Mouse (Mus musculus): Measurements from ENCODE around the gene Bcar3. TPM values are rescaled to one million over a fixed set of nuclear protein-coding genes. Genes with fewer than 3 reads are reported as not detected.

Bcar3 gene
- polyA plus RNA-seq, 1 experiment = not detected

GRCm38 (mm10) chr3:122509084-122509483 lies 215.1 kb downstream of the Bcar3 start:
- TF ChIP-seq GATA1 (IDR thresholded peaks at IDR 0.05; ENCODE audit: low read length) = no peak

DNA sequence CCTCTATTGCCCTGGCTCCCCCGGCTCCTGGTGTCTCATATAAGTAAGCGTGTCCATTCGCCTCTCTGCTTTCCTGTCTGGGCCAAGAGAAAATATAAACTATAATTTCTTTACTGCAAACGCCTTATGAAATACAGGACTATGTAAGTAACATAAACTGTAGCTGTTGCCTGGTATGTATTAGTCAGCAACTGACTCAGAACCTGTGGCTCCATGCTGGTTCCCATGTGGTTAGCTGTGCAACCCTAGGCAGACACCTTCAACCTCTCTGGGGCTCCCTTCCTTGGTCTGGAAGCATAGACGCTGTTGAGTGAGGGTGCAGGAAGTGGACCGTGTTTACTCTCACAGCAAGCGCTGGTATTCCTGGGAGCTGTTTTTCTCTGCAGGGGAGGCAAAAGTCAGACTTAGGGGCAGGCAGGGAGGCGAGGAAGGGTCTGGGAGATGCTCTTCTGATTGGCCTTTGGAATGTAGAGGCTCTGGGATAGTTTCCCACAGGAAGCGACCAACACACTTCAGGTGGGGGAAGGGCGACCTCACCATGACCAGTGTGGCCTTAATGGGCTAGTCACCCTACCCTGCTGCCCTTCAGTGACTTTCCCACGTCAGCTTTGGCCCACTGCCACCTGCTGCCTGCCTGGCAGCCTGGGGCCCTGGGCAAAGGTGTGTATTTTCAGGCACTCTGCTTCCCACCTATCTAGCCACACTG lies 215.8 kb downstream of the Bcar3 start:
- TF ChIP-seq GATA1 (IDR thresholded peaks at IDR 0.05; ENCODE audit: low read length) = no peak

DNA sequence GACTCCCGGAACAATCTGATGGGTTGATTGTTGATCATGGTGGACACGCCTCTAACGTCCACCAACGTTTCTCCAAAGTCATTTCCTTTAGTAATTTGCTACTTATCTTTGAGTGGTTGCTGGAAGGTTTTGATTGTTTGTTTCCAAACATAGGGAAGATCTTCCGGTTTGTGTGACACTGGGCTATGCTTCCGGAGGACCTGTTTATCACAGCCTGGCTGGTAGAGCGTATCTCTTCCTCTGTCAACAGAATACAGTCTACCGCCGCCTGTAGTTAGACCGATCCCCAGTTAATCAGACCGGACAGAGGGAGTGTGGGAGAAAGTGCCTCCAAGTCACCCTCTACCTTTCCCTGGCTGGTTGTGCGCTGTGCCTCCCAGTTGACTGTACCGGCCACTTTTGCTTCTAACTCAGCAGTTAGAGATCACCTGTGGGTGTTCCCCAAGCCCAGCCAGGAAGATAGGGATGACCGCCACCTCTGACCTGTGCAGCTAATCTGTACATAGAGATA lies 216.4 kb downstream of the Bcar3 start:
- no peak for TF ChIP-seq GATA1 (IDR thresholded peaks at IDR 0.05; ENCODE audit: low read length)

GRCm38 (mm10) chr3:122510932-122511331 lies 217.0 kb downstream of the Bcar3 start:
- TF ChIP-seq GATA1 (IDR thresholded peaks at IDR 0.05; ENCODE audit: low read length) = no peak

DNA sequence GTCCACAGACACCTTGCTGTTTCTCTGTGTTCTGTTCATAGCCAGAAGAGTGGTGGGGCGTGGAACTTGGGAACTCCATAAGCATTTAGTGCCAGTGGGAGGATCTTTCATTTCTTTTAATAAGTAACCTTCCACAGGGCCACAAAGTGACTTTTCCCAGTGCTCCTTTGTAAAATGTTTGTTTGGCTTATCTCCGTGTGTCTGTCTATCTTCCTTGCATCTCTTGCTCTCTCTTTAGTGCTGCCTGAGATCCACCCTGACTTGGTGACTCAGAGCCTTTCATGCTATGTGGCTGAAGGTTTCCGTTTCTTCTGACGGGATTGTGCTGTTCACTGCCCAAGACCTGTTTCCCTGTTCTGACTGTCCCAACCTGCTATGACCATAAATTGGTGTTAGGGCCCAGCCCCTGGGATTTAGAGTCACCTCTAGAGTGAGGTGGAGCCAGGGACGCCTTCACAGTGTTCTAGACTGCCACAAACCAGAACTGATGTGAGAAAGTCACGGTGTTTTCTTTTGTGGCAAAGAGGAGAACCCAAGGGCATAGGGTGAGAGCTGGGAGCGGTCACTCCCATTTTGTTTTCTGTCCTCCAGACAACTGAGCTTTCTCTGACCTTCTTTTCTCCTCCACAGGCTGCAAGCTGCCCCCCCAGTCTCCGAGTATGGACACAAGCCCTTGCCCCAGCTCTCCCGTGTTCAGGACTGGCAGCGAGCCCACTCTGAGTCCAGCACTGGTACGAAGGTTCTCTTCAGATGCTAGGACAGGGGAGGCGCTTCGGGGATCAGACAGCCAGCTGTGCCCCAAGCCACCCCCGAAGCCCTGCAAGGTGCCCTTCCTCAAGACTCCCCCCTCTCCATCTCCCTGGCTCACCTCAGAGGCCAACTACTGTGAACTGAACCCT lies 218.0 kb downstream of the Bcar3 start:
- no peak for TF ChIP-seq GATA1 (IDR thresholded peaks at IDR 0.05; ENCODE audit: low read length)

- no peak for TF ChIP-seq GATA1 (IDR thresholded peaks at IDR 0.05; ENCODE audit: low read length)
Observed at GRCm38 (mm10) chr3:122512725-122513375, 218.9 kb downstream of the Bcar3 start.

- TF ChIP-seq GATA1 (IDR thresholded peaks at IDR 0.05; ENCODE audit: low read length) = no peak
Observed at GRCm38 (mm10) chr3:122515568-122516326, 221.8 kb downstream of the Bcar3 start.

- TF ChIP-seq GATA1 (IDR thresholded peaks at IDR 0.05; ENCODE audit: low read length) = no peak
Observed at GRCm38 (mm10) chr3:122516327-122516695, 222.4 kb downstream of the Bcar3 start.

- no peak for TF ChIP-seq GATA1 (IDR thresholded peaks at IDR 0.05; ENCODE audit: low read length)
Observed at GRCm38 (mm10) chr3:122517726-122518125, 223.8 kb downstream of the Bcar3 start.

DNA sequence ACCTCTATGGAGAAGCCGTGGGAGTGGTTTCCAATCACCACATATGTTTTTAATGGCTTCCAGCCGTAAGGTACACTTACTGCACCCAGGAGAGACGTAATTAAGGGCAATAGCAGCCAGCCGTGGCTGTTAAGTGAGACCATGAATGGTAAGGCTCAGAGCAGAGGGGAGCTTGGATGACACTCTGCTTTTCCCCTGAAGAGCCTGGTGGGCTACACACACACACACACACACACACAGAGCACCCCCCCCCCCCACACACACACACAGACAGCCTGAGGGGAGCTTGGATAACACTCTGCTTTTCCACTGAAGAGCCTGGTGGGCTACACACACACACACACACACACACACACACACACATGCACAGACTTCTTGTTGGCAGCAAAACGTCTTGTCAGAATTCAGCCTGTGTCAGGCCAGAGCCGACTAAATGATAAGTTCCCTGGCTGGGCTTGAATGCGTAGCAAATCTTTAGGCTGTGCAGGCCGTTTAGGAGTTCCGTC lies 224.3 kb downstream of the Bcar3 start:
- no peak for TF ChIP-seq GATA1 (IDR thresholded peaks at IDR 0.05; ENCODE audit: low read length)

DNA sequence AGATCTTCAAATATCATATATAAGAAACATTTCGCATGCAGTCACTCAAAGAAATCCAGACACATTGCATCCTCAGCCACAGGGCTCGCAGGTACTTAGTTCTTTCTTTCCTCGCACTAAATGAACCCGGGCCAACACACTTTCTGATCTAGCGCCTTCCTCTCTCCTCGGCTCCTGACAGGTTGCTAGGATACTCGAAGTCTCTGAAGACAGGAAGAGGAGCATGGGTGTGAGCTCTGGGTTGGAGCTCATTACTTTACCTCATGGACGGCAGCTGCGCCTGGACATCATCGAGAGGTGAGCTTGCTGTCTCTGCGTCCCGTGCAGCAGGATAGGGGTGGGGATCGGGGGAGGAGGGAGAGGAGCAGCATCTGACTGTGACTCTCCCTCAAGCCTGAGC lies 225.1 kb downstream of the Bcar3 start:
- no peak for TF ChIP-seq GATA1 (IDR thresholded peaks at IDR 0.05; ENCODE audit: low read length)

GRCm38 (mm10) chr3:122520365-122520764 lies 226.4 kb downstream of the Bcar3 start:
- no peak for TF ChIP-seq GATA1 (IDR thresholded peaks at IDR 0.05; ENCODE audit: low read length)

DNA sequence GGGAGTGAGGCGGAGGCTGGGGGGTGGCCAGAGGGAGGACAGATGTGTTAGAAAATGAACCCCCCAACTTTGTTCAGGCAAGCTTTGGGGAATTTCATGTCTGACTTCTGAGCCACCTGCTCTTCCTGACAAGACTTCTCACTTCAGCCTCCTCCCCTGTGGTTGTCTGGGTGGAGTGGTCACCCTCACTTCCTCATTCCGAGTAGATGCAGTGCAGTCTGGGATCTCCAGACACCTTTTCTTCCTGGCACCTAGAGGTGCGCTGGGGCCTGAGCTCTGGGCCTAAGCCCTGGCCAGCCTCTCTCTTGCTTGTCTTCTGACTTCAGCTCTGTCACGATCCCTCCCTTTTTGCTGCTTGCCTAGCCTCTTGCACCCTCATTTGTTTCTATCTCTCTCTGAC lies 226.9 kb downstream of the Bcar3 start:
- TF ChIP-seq GATA1 (IDR thresholded peaks at IDR 0.05; ENCODE audit: low read length) = no peak

GRCm38 (mm10) chr3:122521294-122521693 lies 227.4 kb downstream of the Bcar3 start:
- no peak for TF ChIP-seq GATA1 (IDR thresholded peaks at IDR 0.05; ENCODE audit: low read length)

DNA sequence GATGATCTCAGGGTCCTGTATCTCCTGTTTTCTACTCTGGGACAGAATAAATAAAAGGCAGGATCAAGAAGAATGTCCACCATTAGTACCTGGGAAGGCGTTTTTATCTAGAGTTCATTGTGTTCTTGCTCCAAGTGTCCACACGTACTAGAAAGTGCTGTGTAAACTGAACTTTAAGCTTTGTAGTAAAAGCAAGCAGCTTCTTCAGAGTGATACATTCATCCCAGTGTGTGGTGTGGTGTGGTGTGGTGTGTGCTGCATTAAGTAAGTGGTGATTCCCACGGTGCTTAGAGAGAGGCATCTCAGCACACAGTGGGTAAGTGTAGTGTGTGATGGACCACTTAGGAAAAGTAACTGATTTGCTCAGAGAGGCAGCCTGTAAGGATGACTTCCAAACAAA lies 234.5 kb downstream of the Bcar3 start:
- TF ChIP-seq GATA1 (IDR thresholded peaks at IDR 0.05; ENCODE audit: low read length) = no peak
